Mouse (Mus musculus): ENCODE results near the gene Mapk12. TPM values are rescaled to one million over a fixed set of nuclear protein-coding genes. Genes with fewer than 3 reads are reported as not detected.

Gene Mapk12
- total RNA-seq (2021) = 1 to 10 TPM; 3.5 to 5.4 TPM
- long read RNA-seq, experiment 1, partial matches to known transcripts = 0 of 1 reads
- long read RNA-seq, experiment 1, other reads (novel, unspliced or antisense) = 1 of 1 reads
- long read RNA-seq, experiment 2, partial matches to known transcripts = 0 of 2 reads
- long read RNA-seq, experiment 2, other reads (novel, unspliced or antisense) = 1 of 2 reads

DNA sequence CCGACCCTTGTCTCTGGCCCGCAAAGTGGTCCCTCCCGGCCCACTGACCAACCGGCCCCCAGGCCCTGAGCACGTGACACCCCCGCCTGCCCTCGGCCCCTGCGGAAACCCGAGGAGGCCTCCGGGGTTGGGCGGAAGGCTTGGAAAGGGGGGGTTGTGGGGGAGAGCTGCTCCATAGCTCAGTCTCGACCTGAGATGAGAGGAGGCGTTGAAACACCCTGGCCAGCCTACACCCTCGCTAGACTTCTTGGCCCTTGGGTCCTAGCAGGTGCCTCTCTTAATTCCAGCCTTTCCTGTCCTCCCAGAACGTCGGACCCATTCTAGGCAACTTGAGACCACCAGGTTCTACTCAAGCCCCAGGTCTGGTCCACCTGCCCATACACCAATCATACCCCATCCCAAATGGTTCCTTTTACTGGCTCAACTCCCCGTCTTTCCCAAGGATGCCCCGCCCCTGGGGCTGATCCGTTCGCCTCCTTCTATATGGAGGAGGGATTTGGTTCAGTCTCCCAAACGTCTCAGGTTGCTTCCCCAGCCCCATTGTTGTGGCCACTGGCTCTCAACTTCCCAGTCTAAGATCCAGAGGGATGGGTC lies at the start of gene Mapk12:
Gene Mapk12, minus strand, starts transcription at position 45 of the 594 bp plus-strand sequence.
- DNase-seq (ENCODE audit: low spot score in 2 of 2) = no peak

DNA sequence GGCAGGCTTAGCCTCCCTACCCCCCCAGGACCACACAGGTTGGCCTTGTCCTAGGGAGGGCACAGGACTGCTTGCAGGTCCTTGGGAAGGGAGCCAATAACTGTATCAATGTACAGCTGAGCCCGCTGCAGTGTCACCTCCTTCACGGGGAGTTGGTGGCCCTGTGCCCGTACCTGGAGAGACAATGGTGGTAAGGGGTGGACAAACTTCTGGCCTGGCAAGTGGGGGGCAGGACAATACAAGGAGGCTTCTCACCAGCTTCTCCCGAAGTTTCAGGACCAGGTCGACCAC lies 44.4 kb upstream of the Mapk12 start:
- no peak for DNase-seq (ENCODE audit: low spot score in 2 of 2)

DNA sequence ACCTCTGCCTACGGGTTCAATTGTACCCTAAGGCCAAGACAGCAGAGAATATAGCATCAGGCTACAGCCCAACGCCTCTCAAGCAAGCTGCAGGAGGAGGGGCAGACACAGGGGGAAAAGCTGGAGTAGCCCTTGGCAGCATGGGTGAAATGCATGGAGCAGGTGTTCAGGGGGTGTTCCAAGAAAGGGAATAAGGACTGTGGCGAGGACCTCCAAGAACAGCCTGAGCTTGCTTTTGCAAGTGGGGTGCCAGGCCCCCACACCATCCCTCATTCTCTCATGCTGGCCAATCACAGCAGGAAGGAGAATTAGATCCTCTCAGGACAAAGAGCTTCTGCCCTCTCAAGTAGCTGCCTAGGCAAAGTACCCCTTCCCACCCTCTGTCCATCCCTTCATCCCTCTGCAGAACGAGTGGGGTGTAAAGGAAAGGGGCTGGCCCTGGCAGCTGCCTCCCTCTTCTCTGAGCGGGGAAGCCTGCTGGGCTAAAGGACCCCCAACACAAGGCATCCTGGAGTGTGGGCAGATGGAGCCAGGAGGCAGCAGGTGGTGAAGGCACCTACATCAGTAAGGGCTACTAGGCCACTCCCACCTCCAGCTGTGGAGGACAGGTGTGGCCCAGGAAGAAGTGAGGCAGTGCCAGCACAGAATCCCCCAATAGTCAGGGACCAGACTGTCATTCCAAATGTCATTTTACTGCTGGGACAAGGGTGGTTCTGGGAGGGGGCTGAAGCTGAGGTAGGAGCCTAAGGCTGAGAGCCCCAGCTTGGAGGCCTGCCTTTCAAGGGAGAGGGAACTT lies 43.8 kb upstream of the Mapk12 start:
- DNase-seq (ENCODE audit: low spot score in 2 of 2) = no peak

- peak in 1 of 2 experiments; percentile 35 for DNase-seq (ENCODE audit: low spot score in 2 of 2)
Measured at GRCm38 (mm10) chr15:89182842-89183241, 42.3 kb upstream of the Mapk12 start.

- DNase-seq (ENCODE audit: low spot score in 2 of 2) = peak in 1 of 2 experiments; percentile 35
Measured at GRCm38 (mm10) chr15:89182328-89182741, 41.8 kb upstream of the Mapk12 start.

GRCm38 (mm10) chr15:89181561-89182270 lies 41.2 kb upstream of the Mapk12 start:
- no peak for DNase-seq (ENCODE audit: low spot score in 2 of 2)

GRCm38 (mm10) chr15:89180571-89181229 lies 40.2 kb upstream of the Mapk12 start, which contains the start of gene Plxnb2:
Gene Plxnb2, minus strand, starts transcription at chr15:89180788.
- DNase-seq (ENCODE audit: low spot score in 2 of 2) = peak; percentile 80 to 83

DNA sequence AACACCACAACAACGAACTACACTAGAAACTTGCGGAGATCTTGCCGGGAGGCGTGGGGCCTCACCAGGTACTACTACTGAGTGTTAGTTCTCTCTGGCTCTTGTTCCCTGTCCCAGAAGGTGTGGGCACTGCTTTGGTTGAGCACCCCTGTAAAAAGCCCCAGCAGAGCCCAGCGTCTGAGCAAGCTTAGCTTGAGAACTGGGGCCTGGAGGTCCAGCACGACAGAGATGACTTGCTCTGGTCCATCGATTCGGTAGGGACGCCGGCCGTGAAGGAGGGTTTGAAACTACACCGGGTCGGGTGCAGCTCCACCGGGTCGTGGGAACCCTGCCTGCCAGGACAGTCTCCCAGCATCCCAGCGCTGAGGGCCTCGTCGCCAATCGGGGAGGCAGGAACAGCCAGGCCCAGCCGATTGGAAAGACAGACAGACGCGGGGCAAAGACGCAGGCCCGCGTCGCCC lies 39.6 kb upstream of the Mapk12 start:
- peak in 1 of 2 experiments; percentile 47 for DNase-seq (ENCODE audit: low spot score in 2 of 2)

- no peak for DNase-seq (ENCODE audit: low spot score in 2 of 2)
Measured at GRCm38 (mm10) chr15:89179630-89179964, 39.1 kb upstream of the Mapk12 start.

- peak in 1 of 2 experiments; percentile 37 for DNase-seq (ENCODE audit: low spot score in 2 of 2)
Measured at GRCm38 (mm10) chr15:89178954-89179629, 38.6 kb upstream of the Mapk12 start.

GRCm38 (mm10) chr15:89178260-89178860 lies 37.9 kb upstream of the Mapk12 start:
- DNase-seq (ENCODE audit: low spot score in 2 of 2) = no peak

DNA sequence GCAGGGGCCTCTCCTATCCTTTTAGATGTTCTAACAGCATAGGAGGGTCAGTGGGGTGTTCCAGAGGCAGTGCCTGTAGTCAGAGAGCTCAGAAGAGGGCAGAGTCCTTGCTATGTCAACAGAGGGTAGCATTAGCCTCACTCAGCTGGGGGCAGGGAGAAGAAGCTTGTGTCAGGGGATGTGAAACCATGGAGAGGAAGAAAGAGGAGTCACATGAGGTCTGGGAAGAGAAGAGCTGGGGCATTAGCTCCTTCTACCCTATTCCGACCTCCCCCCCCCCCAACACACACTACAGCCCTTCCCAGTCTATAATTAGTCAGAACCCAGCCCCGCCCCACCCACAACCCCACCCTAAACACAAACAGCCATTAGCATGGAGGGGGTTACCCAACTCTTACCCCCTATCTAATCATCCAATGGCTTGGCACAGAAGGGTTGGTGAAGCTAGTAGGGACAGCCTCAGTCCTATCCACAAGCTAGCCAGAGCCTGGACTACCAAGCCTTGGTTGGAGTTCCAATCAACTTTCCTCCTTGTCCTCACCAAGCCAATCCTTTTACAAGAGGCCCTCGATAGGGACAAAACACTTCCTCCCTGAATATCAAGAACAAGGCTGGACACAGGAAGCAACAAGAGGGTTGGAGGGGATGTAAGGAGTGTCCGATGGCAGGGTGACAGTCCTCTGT lies 37.2 kb upstream of the Mapk12 start:
- DNase-seq (ENCODE audit: low spot score in 2 of 2) = no peak

- DNase-seq (ENCODE audit: low spot score in 2 of 2) = peak; percentile 71 to 76
Measured at GRCm38 (mm10) chr15:89177121-89177520, 36.6 kb upstream of the Mapk12 start.

DNA sequence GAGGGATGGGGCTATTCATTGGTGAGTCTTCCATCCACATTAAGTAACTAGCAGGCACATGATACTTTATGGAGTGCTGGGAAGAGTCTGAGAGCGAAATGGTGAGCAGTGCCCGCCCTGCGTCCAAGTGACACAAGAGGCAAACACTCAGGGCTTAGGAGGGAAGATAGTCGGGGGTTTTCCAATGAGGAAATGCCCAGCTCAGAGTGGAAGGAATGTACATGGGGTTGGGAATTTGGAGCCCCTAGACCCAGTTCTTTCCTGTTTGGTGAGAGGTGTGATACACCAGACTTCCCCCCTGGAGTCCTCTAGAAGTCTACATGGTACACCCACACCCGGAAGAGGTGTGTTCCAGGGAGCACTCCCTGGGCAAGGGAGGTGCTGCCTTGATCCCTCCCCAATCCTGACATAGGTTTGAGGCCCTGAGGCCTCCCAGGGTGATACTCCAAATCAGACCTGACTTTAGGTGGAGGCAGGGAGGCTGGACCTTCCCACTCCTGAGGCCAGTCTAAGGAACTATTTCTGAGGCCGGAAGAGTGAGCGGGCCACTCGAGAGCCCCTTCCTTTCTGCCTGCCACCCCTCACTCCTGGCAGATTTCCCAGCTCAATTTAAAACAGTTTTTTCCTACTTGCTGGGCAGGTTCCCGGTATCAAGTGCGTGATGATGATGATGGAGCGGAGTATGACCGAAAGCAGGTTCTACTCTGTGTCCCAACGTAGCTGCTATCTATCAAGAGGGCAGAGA lies 35.1 kb upstream of the Mapk12 start:
- no peak for DNase-seq (ENCODE audit: low spot score in 2 of 2)

- DNase-seq (ENCODE audit: low spot score in 2 of 2) = no peak
Measured at GRCm38 (mm10) chr15:89174889-89175339, 34.4 kb upstream of the Mapk12 start.

GRCm38 (mm10) chr15:89173906-89174214 lies 33.4 kb upstream of the Mapk12 start:
- peak in 1 of 2 experiments; percentile 25 for DNase-seq (ENCODE audit: low spot score in 2 of 2)

- no peak for DNase-seq (ENCODE audit: low spot score in 2 of 2)
Measured at GRCm38 (mm10) chr15:89173024-89173905, 32.8 kb upstream of the Mapk12 start.
